Mouse (Mus musculus) E14TG2a.4 (cell line): Measurements from ENCODE around the gene Anp32a.

ENCODE experiments used
- CTCF ChIP-seq: conservative IDR thresholded peaks from 2 replicates; pipeline ENCODE4 v1.5.1; 2014; ENCODE audit warnings: low read length
- NANOG ChIP-seq: IDR thresholded peaks from 2 replicates; pipeline ENCODE4 v1.6.1; 2014; ENCODE audit warnings: borderline replicate concordance, low read length, mixed read lengths
- POU5F1 ChIP-seq: IDR thresholded peaks from 2 replicates; pipeline ENCODE4 v1.6.1; 2014; ENCODE audit warnings: low read length, borderline replicate concordance

- TF ChIP-seq CTCF (no peak), NANOG (no peak), POU5F1 (no peak)
Observed at GRCm38 (mm10) chr9:62346388-62346679, 5.2 kb downstream of the Anp32a start.
